Mouse (Mus musculus) ovary, adult 18-20 months (tissue): ENCODE results near the gene Rai1.

ENCODE experiments used
- DNase-seq: peaks from one replicate; pipeline ENCODE4 v3.0.0; 2022; ENCODE audit warnings: low spot score, mixed read lengths

Rai1 gene

GRCm38 (mm10) chr11:60127863-60128512 is 23.2 kb downstream of the Rai1 start:
- DNase-seq: no peak

GRCm38 (mm10) chr11:60130516-60130915 is 25.7 kb downstream of the Rai1 start:
- no peak for DNase-seq

- DNase-seq: no peak
These were observed 27.2 kb downstream of the Rai1 start for GRCm38 (mm10) chr11:60132061-60132460.

GRCm38 (mm10) chr11:60136491-60136890 is 31.7 kb downstream of the Rai1 start:
- no peak for DNase-seq

- no peak for DNase-seq
These were observed 32.4 kb downstream of the Rai1 start for GRCm38 (mm10) chr11:60137170-60137569.

- peak; percentile 10 for DNase-seq
These were observed 34.4 kb downstream of the Rai1 start for GRCm38 (mm10) chr11:60139141-60139733.

- peak; percentile 49 for DNase-seq
These were observed 35.0 kb downstream of the Rai1 start for GRCm38 (mm10) chr11:60139734-60140371.

- peak; percentile 12 for DNase-seq
These were observed 35.9 kb downstream of the Rai1 start for GRCm38 (mm10) chr11:60140586-60141284.

- no peak for DNase-seq
These were observed 36.4 kb downstream of the Rai1 start for GRCm38 (mm10) chr11:60141285-60141608.

GRCm38 (mm10) chr11:60143086-60143485 is 38.3 kb downstream of the Rai1 start:
- no peak for DNase-seq

GRCm38 (mm10) chr11:60146170-60146569 is 41.4 kb downstream of the Rai1 start:
- DNase-seq: no peak

GRCm38 (mm10) chr11:60148591-60148990 is 43.8 kb downstream of the Rai1 start:
- no peak for DNase-seq

- DNase-seq: no peak
These were observed 44.3 kb downstream of the Rai1 start for GRCm38 (mm10) chr11:60149086-60149485.

- DNase-seq: no peak
These were observed 45.9 kb downstream of the Rai1 start for GRCm38 (mm10) chr11:60150677-60151076.

GRCm38 (mm10) chr11:60152339-60152738 is 47.5 kb downstream of the Rai1 start:
- DNase-seq: no peak

GRCm38 (mm10) chr11:60153936-60154335 is 49.1 kb downstream of the Rai1 start:
- no peak for DNase-seq

- DNase-seq: no peak
These were observed 50.9 kb downstream of the Rai1 start for GRCm38 (mm10) chr11:60155690-60156089.

GRCm38 (mm10) chr11:60158271-60158670 is 53.5 kb downstream of the Rai1 start:
- DNase-seq: no peak

- no peak for DNase-seq
These were observed 55.1 kb downstream of the Rai1 start for GRCm38 (mm10) chr11:60159955-60160354.

GRCm38 (mm10) chr11:60160454-60161114 is 55.8 kb downstream of the Rai1 start:
- DNase-seq: no peak

- no peak for DNase-seq
These were observed 56.5 kb downstream of the Rai1 start for GRCm38 (mm10) chr11:60161146-60161874.

- no peak for DNase-seq
These were observed 57.7 kb downstream of the Rai1 start for GRCm38 (mm10) chr11:60162547-60162946.
